Mouse (Mus musculus) stomach, embryonic 14.5 days (tissue): ENCODE results near the gene Fam13a. TPM values are rescaled to one million over a fixed set of nuclear protein-coding genes. Genes with fewer than 3 reads are reported as not detected.

ENCODE experiments used
- ATAC-seq: fragments of 200-750 bp; cut with Nextera tagmentation; 2 replicates; pipeline ENCODE4 v1.8.0; 2017; ENCODE audit warnings: low read depth, moderate TSS enrichment; ENCODE audit not compliant: insufficient number of reproducible peaks, insufficient read depth, low FRiP score
- H3K27ac ChIP-seq: fragments of 300-500 bp; sonication (generic); 2 replicates; pipeline ENCODE4 v1.5.1; 2014; ENCODE audit warnings: mild to moderate bottlenecking, low read length, moderate library complexity, mixed read lengths
- H3K27me3 ChIP-seq: fragments of 300-500 bp; sonication (generic); 2 replicates; pipeline ENCODE4 v1.6.1; 2014; ENCODE audit warnings: low read length, control low read depth, mixed read lengths; ENCODE audit not compliant: control insufficient read depth, insufficient read depth
- H3K36me3 ChIP-seq: fragments of 300-500 bp; sonication (generic); 2 replicates; pipeline ENCODE4 v1.6.1; 2014; ENCODE audit warnings: mild to moderate bottlenecking, control low read depth, low read length, moderate library complexity, mixed read lengths; ENCODE audit not compliant: control insufficient read depth, insufficient read depth
- H3K4me1 ChIP-seq: fragments of 300-500 bp; sonication (generic); 2 replicates; pipeline ENCODE4 v1.6.1; 2014; ENCODE audit warnings: low read length, control low read depth, mixed read lengths; ENCODE audit not compliant: control insufficient read depth, insufficient read depth
- H3K4me2 ChIP-seq: fragments of 300-500 bp; sonication (generic); replicated peaks from 2 replicates; pipeline ENCODE4 v1.6.1; 2014; ENCODE audit warnings: low read depth, low read length, control low read depth
- H3K4me3 ChIP-seq: fragments of 300-500 bp; sonication (generic); 2 replicates; pipeline ENCODE4 v1.5.1; 2014; ENCODE audit warnings: low read depth, low read length, control low read depth
- H3K9ac ChIP-seq: fragments of 300-500 bp; sonication (generic); replicated peaks from 2 replicates; pipeline ENCODE4 v1.6.1; 2014; ENCODE audit warnings: low read depth, mild to moderate bottlenecking, control low read depth, low read length, moderate library complexity, mixed read lengths
- H3K9me3 ChIP-seq: fragments of 300-500 bp; sonication (generic); 2 replicates; pipeline ENCODE4 v1.6.1; 2016; ENCODE audit warnings: low read depth, low read length, control low read depth; ENCODE audit not compliant: control insufficient read depth
- WGBS: fragments of 180-500 bp; shearing (Covaris S2); extraction: QIAGEN DNeasy Blood & Tissue Kit; methylation state at CpG from one replicate; pipeline ENCODE4 v1.1.7; 2014; 5-methylcytosine and 5-hydroxymethylcytosine counted together
- polyA plus RNA-seq: library from polyadenylated mRNA; unstranded; fragments of >200 nt; fragmentation: Nextera tagmentation; extraction: Ambion mirVana; gene quantifications from 2 replicates; pipeline ENCODE4 v1.2.1, GENCODE M21; 2014

Fam13a gene
- polyA plus RNA-seq = 10.5 and 11.8 TPM in 2 replicates

- Histone ChIP-seq H3K36me3 (no peaks in the 10 kb centered on the region), H3K9ac (peak within 1 kb of the TSS; percentile 11), H3K4me1 (0 out of 2 replicates have a peak, but pooled peaks cover 2% of the 10 kb centered on the region), H3K27ac (peak within 1 kb of the TSS; percentile 64; the same call in 1 of the 2 replicates), H3K4me3 (peak within 1 kb of the TSS; percentile 44), H3K4me2 (peak within 1 kb of the TSS; percentile 46), H3K9me3 (no peaks in the 10 kb centered on the region), H3K27me3 (no peaks in the 10 kb centered on the region)
- under 1% methylated on average over 16 of the region's 16 CpGs for WGBS
- ATAC-seq = peak; percentile 99
These were observed at the start of gene Fam13a for GRCm38 (mm10) chr6:59024164-59024724. Fam13a (minus strand) TSS chr6:59024549.

- no peak for ATAC-seq
- H3K4me1 ChIP-seq = no peaks in the 10 kb centered on the region
- 75% methylated on average over 5 of the region's 5 CpGs for WGBS
- H3K27ac ChIP-seq = no peak overlapping the region
- no peak overlapping the region for H3K4me2 ChIP-seq
- no peaks in the 10 kb centered on the region for H3K27me3 ChIP-seq
- no peak overlapping the region for H3K4me3 ChIP-seq
- H3K9ac ChIP-seq = no peak overlapping the region
- no peaks in the 10 kb centered on the region for H3K36me3 ChIP-seq
- H3K9me3 ChIP-seq = peaks cover 5% of the 10 kb centered on the region; the same call in 1 of the 2 replicates
These were observed 48.0 kb upstream of the Fam13a start for GRCm38 (mm10) chr6:59072096-59073060.

- Histone ChIP-seq H3K9me3 (peaks cover 5% of the 10 kb centered on the region; the same call in 1 of the 2 replicates), H3K27me3 (no peaks in the 10 kb centered on the region), H3K27ac (no peak overlapping the region), H3K4me1 (no peaks in the 10 kb centered on the region), H3K36me3 (no peaks in the 10 kb centered on the region), H3K9ac (no peak overlapping the region), H3K4me2 (no peak overlapping the region), H3K4me3 (no peak overlapping the region)
- no peak for ATAC-seq
- 90% methylated on average over 3 of the region's 3 CpGs for WGBS
These were observed 47.3 kb upstream of the Fam13a start for GRCm38 (mm10) chr6:59071691-59072090.

- WGBS = 91% methylated on average over 5 of the region's 5 CpGs
- Histone ChIP-seq H3K4me2 (no peak overlapping the region), H3K9me3 (no peaks in the 10 kb centered on the region), H3K27me3 (no peaks in the 10 kb centered on the region), H3K9ac (no peak overlapping the region), H3K4me1 (no peaks in the 10 kb centered on the region), H3K36me3 (no peaks in the 10 kb centered on the region), H3K4me3 (no peak overlapping the region), H3K27ac (no peak overlapping the region)
- ATAC-seq = no peak
These were observed 43.8 kb upstream of the Fam13a start for GRCm38 (mm10) chr6:59068187-59068586.

- no peak overlapping the region for H3K9ac ChIP-seq
- no peak overlapping the region for H3K4me2 ChIP-seq
- H3K36me3 ChIP-seq = no peaks in the 10 kb centered on the region
- no peak overlapping the region for H3K4me3 ChIP-seq
- H3K27me3 ChIP-seq = no peaks in the 10 kb centered on the region
- no peaks in the 10 kb centered on the region for H3K9me3 ChIP-seq
- 56% methylated on average over 4 of the region's 4 CpGs for WGBS
- H3K27ac ChIP-seq = no peak overlapping the region
- ATAC-seq = no peak
- H3K4me1 ChIP-seq = no peaks in the 10 kb centered on the region
These were observed 40.1 kb upstream of the Fam13a start for GRCm38 (mm10) chr6:59064440-59064839.

GRCm38 (mm10) chr6:59053232-59053631, 28.9 kb upstream of the Fam13a start:
- peak; percentile 76; the same call in 1 of the 2 replicates for ATAC-seq
- no peak overlapping the region for H3K9ac ChIP-seq
- H3K4me2 ChIP-seq = no peak overlapping the region
- H3K27me3 ChIP-seq = no peaks in the 10 kb centered on the region
- no peak overlapping the region for H3K4me3 ChIP-seq
- H3K27ac ChIP-seq = no peak overlapping the region
- H3K36me3 ChIP-seq = no peaks in the 10 kb centered on the region
- no peaks in the 10 kb centered on the region for H3K4me1 ChIP-seq
- 79% methylated on average over 2 of the region's 2 CpGs for WGBS
- no peaks in the 10 kb centered on the region for H3K9me3 ChIP-seq

GRCm38 (mm10) chr6:59039719-59040118, 15.4 kb upstream of the Fam13a start:
- no peaks in the 10 kb centered on the region for H3K27me3 ChIP-seq
- H3K4me2 ChIP-seq = no peak overlapping the region
- no peak overlapping the region for H3K27ac ChIP-seq
- no peaks in the 10 kb centered on the region for H3K4me1 ChIP-seq
- 80% methylated on average over 1 of the region's 1 CpGs for WGBS
- H3K4me3 ChIP-seq = no peak overlapping the region
- H3K9ac ChIP-seq = no peak overlapping the region
- H3K36me3 ChIP-seq = no peaks in the 10 kb centered on the region
- no peak for ATAC-seq
- no peaks in the 10 kb centered on the region for H3K9me3 ChIP-seq

- WGBS = 65% methylated on average over 5 of the region's 5 CpGs
- H3K36me3 ChIP-seq = no peaks in the 10 kb centered on the region
- H3K9me3 ChIP-seq = no peaks in the 10 kb centered on the region
- no peak overlapping the region for H3K27ac ChIP-seq
- H3K4me3 ChIP-seq = no peak overlapping the region
- no peaks in the 10 kb centered on the region for H3K4me1 ChIP-seq
- no peak overlapping the region for H3K9ac ChIP-seq
- H3K4me2 ChIP-seq = no peak overlapping the region
- no peaks in the 10 kb centered on the region for H3K27me3 ChIP-seq
- ATAC-seq = no peak
These were observed 8.4 kb upstream of the Fam13a start for GRCm38 (mm10) chr6:59032748-59033147.
